Mouse (Mus musculus) liver, adult 2 months (tissue): ENCODE data around the gene Abtb1.

Source experiments
- CTCF ChIP-seq: fragments of 200-500 bp; IDR thresholded peaks from 2 replicates; pipeline ENCODE4 v1.5.1; 2011; ENCODE audit warnings: low read depth, low read length, control low read depth
- POLR2A ChIP-seq: fragments of 200-500 bp; IDR thresholded peaks from 2 replicates; pipeline ENCODE4 v1.6.1; 2011; ENCODE audit warnings: low read length, control low read depth; ENCODE audit not compliant: insufficient read depth; ENCODE audit errors: extremely low read depth

- TF ChIP-seq CTCF (no peak), POLR2A (no peak)
These were observed 44.7 kb upstream of the Abtb1 start for GRCm38 (mm10) chr6:88886417-88886967.
